Mouse (Mus musculus) layer of hippocampus, adult 11-12 months (tissue): ENCODE measurements at regions not wholly inside any gene's neighbourhood (a gene's known extent, or its start where the extent isn't known, plus 50 kb on each side); places are given as distances from the start of the nearest gene placed in this dataset.

Experiments
- DNase-seq: peaks from one replicate; pipeline ENCODE4 v3.0.0; 2022; ENCODE audit warnings: low spot score

DNA sequence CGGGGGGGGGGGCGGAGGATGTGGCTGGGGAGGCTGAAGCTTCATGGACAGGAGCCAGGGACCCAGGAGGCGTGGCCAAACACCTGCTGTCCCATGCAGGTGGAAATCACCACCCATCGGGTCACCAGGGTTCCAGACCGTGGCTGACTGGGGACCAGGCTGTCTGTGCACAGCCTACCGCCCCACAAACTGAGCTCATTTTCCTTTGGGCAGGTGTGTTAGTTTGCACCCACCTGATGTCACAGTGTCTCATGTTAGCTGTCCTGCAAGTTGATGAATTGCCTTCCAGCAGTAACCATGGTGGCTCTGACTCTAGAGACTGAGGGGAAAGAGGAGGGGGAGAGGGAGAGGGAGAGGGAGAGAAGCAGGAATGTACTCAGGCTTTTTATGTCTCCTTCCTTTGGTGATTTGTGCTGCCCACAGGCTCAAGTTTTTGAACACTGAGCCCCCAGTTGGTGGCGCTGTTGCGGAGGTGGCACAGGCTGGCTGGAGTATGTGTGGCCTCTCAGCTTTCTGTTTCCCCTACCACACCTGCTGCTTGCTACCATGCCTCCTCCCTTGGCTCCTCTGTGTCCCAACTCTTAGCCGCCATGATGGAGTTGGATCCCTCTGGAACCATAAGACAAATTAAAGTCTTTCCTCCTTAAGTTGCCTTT, 107.8 kb upstream of the Man2a1 start:
- DNase-seq = no peak

DNA sequence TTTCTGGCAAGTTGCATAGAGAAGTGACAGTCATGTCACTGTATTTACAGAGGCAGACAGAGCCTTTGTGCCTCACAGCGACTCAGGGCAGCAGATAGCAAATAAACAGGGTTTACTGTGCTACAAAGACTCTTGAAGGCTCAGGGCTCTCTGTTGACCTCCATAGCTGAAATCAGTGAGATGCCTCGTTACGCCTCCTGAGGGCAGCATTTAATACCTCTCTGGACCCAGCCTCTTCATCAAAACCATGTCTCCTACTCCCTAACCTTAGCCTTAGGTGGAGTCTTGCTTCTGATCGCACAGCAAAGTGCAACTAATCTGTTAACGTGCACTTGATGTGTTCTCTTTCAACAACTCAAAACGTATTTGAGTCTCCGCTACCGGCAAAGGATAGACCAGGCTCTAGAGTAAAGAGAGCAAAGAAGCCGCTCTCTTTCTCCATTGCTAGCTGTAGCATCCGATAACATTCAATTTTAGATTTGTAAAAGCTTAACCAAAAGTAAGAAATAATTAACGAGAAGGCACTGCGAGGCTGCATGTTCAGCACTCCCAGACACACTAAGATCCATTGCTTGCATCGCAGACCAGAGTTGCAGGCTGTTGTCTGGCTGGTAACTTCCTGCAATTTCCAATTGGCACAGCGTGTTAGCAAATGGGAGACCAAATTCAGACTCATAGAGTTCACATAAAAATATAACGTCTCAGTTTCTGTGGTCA, 101.1 kb upstream of the Man2a1 start:
- peak; percentile 27 for DNase-seq

DNA sequence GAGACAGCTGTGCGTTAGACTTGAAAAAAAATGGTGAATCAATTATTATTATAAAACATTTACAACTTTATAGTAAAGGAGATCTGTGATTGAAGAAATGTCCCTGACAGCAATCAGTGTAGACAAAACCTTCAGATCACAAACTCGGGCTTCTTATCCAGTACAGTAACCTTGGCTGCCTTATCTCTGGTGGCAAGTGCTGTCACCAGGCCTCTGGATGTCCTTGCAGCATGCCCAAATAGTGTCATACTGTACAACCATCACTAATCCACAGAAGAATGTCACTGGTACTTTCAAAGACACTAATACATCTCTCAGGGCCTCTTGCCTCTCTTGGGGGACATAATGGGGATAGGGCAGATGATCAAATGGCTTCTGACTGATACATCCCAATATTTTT, 98.2 kb upstream of the Man2a1 start:
- DNase-seq = no peak

DNA sequence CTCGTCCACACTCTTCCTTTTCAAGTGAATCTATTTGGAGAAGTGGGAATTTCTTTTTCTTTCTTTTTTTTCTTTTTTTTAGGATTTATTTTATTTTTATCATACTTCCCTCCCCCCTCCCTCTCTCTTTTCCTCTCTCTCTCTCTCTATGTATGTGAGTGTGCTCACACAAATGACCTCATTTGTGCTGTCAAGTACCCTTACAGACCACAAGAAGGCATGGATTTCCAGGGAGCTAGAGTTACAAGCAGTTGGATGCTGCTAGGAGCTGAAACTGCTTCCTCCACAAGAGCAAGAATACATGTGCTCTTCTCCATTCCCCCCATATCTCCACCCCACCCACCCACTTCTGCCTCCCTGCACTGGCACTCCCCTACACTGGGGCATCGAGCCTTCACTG, 94.6 kb upstream of the Man2a1 start:
- no peak for DNase-seq

DNA sequence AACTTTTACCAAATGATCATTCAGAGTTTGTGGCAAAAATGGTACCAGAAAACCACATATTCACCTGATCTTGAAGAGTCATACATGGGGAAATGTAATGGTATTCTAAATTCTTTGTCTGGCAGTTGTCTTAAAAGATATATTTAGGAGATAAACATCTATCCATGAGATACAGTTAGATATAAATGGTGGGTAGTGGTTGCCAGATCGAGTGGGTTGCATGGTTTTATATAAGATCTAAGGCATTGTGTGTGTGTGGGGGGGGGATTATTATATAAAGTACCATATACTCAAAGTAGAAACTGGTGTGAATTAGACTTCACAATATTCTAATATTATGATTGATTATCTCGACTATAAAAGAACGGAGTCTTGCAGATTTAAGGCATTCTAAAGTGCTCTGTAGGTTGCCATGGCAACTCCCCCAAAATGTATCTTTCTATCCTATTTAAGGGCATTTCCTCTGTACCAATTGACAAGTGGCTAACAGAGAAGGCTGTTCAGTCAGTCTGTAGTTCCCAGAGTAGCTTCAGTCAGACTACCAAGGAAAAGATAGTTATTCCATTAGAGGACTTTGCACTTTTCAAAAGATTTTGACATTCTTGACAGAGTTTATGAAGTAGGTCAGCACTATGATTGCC, 89.3 kb upstream of the Man2a1 start:
- no peak for DNase-seq

DNA sequence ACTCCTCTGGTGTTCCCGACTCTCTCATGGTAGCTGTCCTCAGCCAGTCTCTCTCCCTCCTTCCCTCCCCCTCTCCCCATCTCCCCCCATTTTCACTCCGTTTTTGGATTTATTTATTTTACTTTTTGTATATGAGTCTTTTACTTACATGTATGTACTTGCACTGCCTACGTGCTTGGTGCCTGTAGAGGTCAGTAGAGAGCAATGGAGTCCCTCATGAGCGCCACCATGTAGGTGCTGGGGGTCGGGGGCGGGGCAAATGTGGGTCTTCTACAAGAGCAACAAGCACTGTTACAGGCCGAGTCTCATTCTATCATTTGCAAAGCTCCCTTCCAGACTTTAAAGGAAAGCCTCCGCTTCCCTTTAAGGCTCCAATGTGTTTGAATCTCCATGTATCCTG, 78.3 kb upstream of the Man2a1 start:
- DNase-seq = no peak

DNA sequence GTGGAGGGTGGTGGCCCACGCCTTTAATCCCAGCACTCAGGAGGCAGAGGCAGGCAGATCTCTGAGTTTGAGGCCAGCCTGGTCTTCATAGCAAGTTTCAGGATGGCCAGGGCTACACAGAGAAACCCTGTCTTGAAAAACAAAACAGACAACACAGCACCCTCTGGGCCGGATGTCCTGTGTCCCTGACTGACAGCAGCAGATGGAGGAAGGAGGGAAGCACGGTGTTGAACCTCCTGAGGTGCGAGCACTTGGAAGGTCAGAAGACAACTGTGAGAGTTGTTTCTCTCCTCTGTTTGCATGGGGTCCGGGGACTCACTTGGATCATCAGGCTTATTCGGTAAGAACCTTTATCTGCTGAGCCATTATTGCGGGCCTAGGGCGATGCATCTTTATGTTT, 76.6 kb upstream of the Man2a1 start:
- no peak for DNase-seq

DNA sequence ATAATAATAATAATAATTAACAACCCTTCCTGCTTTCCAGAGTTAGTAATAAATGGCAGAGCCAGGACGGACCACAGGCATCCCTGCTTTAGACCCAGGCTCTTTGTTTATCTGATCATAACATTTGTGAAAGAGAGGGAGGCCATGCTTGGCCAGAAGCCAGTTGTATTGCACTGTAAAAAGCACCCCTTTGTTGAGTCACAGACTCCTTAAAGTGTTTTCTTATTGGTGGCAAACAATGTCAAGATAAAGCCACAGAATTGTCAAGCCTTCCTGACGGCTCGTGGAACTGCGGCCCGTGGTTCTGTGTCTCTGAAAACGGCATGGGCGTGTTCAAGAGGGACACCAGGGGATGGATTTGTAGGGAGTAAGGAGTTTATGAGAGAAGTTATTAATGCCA, 72.7 kb upstream of the Man2a1 start:
- DNase-seq = no peak

DNA sequence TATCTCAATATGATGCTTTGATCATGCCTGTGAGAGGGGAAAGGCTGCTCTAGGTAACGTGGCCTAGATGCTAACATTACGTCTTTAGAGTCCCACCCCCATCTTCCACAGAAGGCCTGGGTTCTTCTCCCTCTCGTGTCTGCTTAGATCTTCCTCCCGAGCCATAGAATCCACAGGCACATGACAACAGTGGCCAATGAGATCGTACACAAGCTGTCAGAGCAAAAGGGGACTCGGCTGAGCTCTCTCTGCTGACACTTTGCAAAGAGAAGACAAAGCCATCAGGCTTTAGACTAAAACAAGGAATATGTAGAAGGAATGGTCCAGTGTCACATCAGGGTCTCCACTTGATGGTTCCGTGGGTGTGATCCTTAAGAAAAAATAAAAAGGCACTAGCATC, 72.1 kb upstream of the Man2a1 start:
- no peak for DNase-seq

DNA sequence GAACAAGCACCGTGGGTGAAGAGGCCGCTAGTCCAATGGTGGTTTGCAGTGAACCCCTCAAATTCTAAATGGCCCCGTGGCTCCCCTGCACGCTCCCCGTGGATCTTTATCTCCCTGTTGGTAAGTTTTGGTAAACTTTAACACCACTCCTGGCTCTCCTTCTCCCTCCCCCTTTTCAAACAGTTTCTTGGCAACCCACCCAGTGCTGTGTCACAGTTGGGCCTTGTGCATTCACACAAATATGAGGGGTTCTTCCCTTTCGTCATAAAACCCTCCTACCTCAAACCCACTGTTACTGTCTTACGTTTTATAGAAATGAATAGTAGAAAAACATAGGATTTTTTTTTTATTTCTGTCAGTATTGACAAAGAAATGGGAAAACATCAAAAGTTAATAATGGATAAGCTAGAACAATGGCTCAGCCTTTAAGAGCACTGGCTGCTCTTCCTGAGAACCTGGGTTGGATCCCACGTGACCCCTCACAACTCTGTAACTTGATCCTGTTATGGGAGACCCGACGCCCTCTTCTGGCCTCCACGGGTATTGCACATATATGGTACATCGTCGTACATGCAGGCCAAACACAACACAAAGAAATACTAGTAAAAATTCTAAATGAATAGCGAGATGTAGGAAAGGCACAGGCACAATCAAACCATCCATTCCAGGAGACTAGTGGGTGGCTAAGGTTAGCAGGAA, 71.1 kb upstream of the Man2a1 start:
- no peak for DNase-seq

DNA sequence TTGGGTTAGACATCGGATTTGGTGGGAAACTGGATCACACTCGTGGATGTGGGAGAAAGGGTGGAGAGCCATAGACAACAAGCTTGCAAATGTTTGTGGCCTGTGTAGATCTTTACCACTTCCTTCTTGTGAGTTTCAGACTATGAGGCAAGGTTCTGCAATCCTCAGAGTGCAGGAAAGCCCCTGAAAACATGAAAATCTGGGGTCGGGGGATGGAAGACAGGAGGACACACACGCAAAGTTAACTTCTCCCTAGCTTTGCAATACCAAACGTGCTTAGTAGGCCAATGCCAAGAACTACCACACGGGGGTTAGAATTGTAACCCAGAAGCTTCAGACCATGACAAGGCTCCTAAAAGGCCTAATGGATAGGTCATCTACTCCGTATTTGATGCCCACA, 69.4 kb upstream of the Man2a1 start:
- DNase-seq = no peak

DNA sequence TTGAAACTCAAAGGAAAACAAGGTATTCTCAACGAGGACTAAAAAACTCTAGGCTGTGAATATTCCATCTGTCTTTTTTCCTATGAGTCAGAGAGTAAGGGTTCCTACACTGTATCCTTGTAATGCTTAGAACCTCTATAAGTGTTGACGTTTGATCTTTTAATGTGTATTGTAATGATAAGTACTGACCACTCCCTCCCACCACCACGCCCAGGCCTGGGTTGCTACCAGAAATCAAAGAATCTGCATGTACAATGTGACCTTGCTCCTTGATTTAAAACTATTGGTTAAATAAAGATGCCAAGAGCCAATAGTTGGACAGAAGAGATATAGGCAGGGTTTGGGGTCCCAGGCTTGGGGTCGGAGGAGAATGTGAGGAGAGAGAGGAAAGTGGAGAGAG, 66.2 kb upstream of the Man2a1 start:
- DNase-seq = no peak

DNA sequence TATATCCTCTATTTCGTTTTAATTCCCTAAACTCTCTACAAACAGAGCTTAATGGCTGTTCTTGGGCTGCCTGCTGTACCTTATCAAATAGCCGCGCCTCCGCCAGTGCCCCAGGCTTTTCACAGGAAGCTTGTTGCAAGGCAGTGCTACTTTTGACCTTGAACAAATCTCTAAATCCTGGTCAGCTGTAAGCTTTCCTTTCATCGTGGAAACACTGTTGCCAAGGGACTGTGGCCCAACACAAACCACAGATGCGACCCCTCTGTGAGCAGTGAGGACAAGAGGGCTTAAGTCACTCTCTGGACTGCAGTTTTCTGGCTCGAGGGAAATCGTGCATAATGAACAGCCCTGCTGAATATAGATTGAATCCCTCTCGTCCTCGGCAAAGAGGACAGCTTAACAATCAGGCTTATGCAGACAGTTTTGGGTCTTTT, 62.0 kb upstream of the Man2a1 start:
- DNase-seq = no peak

DNA sequence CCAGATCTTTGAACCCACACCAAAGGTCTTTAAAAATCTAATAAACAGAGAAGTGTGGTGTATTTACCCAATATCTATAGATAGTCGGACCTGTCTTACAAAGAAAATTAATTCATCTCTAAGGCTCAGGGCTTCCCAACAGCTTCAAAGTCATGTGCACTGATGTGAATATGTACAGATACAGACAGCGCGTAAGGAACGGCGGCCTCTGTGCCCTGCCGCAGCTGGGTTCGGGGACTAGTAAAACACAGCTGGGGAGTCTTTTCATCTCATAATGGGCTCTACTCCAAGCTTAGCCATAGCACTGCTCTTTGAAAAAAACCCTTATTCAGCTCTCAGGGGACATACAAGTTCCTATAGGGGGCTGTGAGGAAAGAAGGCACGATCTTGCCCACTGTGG, 60.1 kb upstream of the Man2a1 start:
- DNase-seq = no peak

DNA sequence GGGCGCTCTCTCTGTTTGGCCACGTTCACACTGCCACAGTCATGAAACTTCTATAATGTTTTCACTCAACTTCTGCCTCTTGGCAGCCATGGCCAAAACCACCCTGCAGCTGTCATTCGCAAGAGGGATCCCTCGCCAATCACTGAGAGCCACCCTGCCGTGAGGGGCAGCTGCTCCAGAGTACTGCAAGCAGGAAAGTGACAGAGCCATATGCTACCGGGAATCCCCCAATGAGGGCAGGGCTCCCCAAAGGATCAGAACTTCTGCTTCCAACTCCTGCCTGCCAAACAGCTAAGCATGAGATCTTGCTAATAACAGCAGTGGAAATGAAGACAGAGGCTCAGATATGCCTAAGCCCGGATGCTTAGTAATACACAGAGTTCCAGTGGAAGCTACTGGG, 52.0 kb upstream of the Man2a1 start:
- DNase-seq = no peak

DNA sequence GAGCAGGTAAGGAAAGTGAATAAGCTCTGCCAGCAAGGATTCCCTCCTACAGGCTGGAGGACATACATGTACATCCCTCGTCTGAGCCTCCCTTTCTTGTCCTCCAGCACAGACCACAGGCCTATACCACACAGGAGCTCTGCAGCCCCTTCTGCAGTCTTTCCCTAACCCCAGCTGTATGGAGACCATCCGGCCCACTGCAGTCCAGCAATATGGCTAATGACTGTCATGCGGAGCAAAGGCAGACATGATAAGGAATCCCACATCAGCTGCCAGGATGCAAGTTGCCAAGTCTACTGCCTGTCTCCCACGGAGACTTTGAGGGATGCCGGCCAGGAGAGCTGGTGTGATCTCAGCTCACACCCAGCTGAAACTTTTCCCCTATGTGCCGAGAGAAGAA, 50.5 kb upstream of the Man2a1 start:
- DNase-seq = no peak
